Mouse (Mus musculus) adrenal gland, postnatal 14 days (tissue): ENCODE data around the gene Slc5a4a. TPM values are rescaled to one million over a fixed set of nuclear protein-coding genes. Genes with fewer than 3 reads are reported as not detected.

Source experiments
- DNase-seq: peaks from one replicate; pipeline ENCODE4 v3.0.0; 2021; ENCODE audit warnings: mixed read lengths
- microRNA-seq, 2 experiments: library from miRNA; unstranded; fragments of <30 nt; microRNA quantifications; one replicate each; pipeline ENCODE4 v1.2.0; 2021
- total RNA-seq: library from RNA; stranded (reverse); gene quantifications from 2 replicates; pipeline ENCODE4 v1.2.3, GENCODE M21; 2021

Slc5a4a gene
- total RNA-seq, 1 experiment from 2014 or later = not detected

DNA sequence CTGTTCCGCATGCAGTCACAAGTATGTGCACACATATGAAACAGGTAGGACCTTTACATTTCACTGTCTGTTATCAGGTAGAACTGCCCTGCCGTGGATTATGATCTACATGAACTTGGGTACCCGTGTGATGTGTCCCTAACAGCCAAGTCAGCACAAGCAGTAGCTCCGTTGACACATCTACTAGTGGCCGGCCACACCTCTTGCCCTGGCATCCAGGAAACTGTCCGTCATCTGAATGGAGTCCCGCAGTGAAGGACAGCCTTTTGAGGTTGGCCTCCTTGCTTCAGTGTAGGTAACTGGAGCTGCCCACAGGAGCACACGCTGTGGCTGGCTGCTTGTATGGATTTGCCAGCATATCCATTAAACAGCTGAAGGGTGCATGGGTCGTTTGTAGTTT is 71.0 kb downstream of the Slc5a4a start:
- DNase-seq = no peak

- DNase-seq = no peak
These were observed 78.7 kb downstream of the Slc5a4a start for GRCm38 (mm10) chr10:76225944-76226343.

- DNase-seq = no peak
These were observed 82.4 kb downstream of the Slc5a4a start for GRCm38 (mm10) chr10:76229627-76230026.

DNA sequence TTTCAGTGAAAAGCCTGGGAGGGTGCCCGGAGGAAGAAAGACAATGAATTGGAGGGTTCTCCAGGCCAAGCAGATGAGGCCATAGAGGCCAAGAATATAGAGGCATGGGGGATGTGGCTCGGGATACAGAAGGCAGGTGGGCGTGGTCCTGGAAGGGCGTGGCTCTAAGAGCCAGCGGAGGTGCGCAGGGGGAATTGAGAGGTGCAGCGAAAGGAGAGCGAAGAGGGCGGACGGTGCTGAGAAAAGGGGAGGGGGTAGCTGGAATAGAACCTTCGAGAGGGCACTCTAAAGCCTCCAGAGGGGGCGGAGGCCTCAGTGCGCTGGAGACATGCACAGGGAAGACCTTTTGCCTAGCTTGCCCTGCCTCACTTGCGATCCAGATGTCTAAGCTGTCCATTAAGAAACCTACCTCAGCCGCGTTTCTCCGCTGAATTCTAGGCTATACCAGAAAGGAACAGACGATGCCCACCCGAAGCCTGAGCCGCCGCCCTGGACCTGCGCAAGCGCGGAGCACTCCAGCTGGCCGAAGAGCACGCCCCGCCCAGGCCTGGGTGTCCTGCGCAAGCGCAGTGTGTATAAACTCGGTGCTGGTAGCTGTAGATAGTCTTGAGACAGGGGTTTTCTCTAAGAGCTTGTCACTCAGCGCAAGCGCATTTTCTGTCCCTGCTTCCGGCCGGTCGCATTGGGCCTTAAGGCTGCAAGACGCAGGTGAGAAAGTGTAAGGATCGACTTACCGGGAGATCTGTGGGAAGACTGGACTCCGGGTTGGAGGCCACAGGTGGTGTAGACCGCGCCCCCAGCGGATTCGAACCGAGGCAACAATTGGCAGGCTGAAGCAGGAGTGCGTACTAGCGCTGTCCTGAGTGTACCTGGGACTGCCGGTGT is 90.3 kb downstream of the Slc5a4a start, which contains the start of gene Prmt2:
TSS of gene Prmt2 (minus strand) at position 525 of the 885 bp plus-strand sequence.
- DNase-seq = peak; percentile 95

Small RNAs within 50 kb of the gene (microRNA-seq; reads per million reads assigned to microRNA genes)
- gene Mir678 = 0 reads per million in 2 experiments

Other genes with a start within 250 kb of the Slc5a4a start
- 75.0 and 79.3 TPM in 2 replicates for gene Smarcb1, start 225.8 kb upstream of the Slc5a4a start, total RNA-seq
- gene Chchd10, start 214.3 kb upstream of the Slc5a4a start, total RNA-seq = 1,334 and 1,341 TPM in 2 replicates
- 7.9 and 8.6 TPM in 2 replicates for gene Mmp11, start 211.0 kb upstream of the Slc5a4a start, total RNA-seq
- 0.85 TPM in 1 of 2 replicates, not detected in the other for gene Gm867, start 206.8 kb upstream of the Slc5a4a start, total RNA-seq
- gene Vpreb3, start 204.4 kb upstream of the Slc5a4a start, total RNA-seq = 1.7 and 2.2 TPM in 2 replicates
- not detected in 2 replicates for gene Gm5134, start 192.9 kb upstream of the Slc5a4a start, total RNA-seq
- 8.8 and 11.5 TPM in 2 replicates for gene Zfp280b, start 114.8 kb upstream of the Slc5a4a start, total RNA-seq
- gene Slc5a4b, start 36.5 kb upstream of the Slc5a4a start, total RNA-seq = not detected in 2 replicates
- gene Prmt2, start 90.4 kb downstream of the Slc5a4a start, total RNA-seq = 19.3 and 19.6 TPM in 2 replicates
- 48.4 and 82.5 TPM in 2 replicates for gene S100b, start 106.4 kb downstream of the Slc5a4a start, total RNA-seq
- gene Dip2a, start 197.8 kb downstream of the Slc5a4a start, total RNA-seq = 31.1 and 31.6 TPM in 2 replicates